Comparison of ENCODE assay signal across 9 mouse cellular contexts in the genomic region with DNA sequence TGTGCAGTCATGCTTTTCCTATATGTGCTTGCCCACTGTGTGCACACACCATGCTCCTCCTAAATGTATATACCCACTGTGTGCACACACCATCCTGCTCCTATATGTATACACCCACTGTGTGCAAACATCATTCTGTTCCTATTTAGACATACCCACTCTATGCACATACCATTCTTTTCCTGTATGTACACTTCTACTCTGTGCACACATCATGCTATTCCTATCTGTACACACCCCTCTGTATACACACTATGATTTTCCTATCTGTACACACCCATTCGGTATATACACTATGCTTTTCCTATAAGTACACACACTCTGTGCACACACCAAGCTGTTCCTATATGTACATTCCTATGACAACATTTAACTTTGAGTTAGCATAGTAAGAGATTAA.
DNase-seq lines count a peak whose midpoint lies in the region; ATAC-seq lines count a peak whose summit lies in the region.
"Had no signal": no experiment of that assay in that cellular context is flagged by ENCODE, and none has a peak within 500 bp of the region (broad histone marks: within the 10 kb centered on the region; RNA-seq: fewer than 3 reads in every experiment).

No protein-coding gene starts in this region.

- 95% methylated on average over 1 of the region's 1 CpGs for WGBS in kidney, embryonic 14.5 days
- WGBS in forebrain, embryonic 12.5 days: 90% methylated on average over 1 of the region's 1 CpGs
- WGBS in intestine, embryonic 16.5 days: 65% methylated on average over 1 of the region's 1 CpGs
- WGBS in midbrain, embryonic 16.5 days: 92% methylated on average over 1 of the region's 1 CpGs

- peak overlapping the region; percentile 70; the same call in 1 of the 2 replicates for H3K27ac ChIP-seq in kidney, embryonic 14.5 days (ENCODE audit: low read depth, low read length)
- H3K27ac ChIP-seq in forebrain, embryonic 12.5 days: peak overlapping the region; percentile 75; the same call in 1 of the 2 replicates
- no peak overlapping the region for H3K27ac ChIP-seq in intestine, embryonic 16.5 days (ENCODE audit: low read length)
- peak overlapping the region; percentile 64 for H3K27ac ChIP-seq in midbrain, embryonic 16.5 days (ENCODE audit: low read length)

- peak; percentile 52 for ATAC-seq in kidney, embryonic 14.5 days (ENCODE audit: low FRiP score, low TSS enrichment)
- peak; percentile 39; the same call in 1 of the 2 replicates for ATAC-seq in forebrain, embryonic 12.5 days (ENCODE audit: low FRiP score)
- peak; percentile 52 for ATAC-seq in intestine, embryonic 16.5 days
- peak; percentile 21; the same call in 1 of the 2 replicates for ATAC-seq in midbrain, embryonic 16.5 days

- intact Hi-C loops in left cerebral cortex, postnatal 14 days (cut with DNase I): loop anchor here (10.0 kb wide), 1 partner anchor 399 kb away; no protein-coding TSS in a partner anchor

- H3K4me2 ChIP-seq in kidney, embryonic 14.5 days (replicated peaks; ENCODE audit: low read depth, low read length): no peak overlapping the region
- H3K4me2 ChIP-seq in forebrain, embryonic 12.5 days: no peak overlapping the region
- H3K4me2 ChIP-seq in intestine, embryonic 16.5 days (ENCODE audit: low read depth, low read length): no peak overlapping the region
- H3K4me2 ChIP-seq in midbrain, embryonic 16.5 days (ENCODE audit: low read length): no peak overlapping the region

- no peak overlapping the region for H3K9ac ChIP-seq in kidney, embryonic 14.5 days (ENCODE audit: low read depth, low read length)
- no peak overlapping the region for H3K9ac ChIP-seq in forebrain, embryonic 12.5 days
- no peak overlapping the region for H3K9ac ChIP-seq in intestine, embryonic 16.5 days (ENCODE audit: low read depth, low read length)
- H3K9ac ChIP-seq in midbrain, embryonic 16.5 days (ENCODE audit: low read depth, low read length): no peak overlapping the region

- no peaks in the 10 kb centered on the region for H3K27me3 ChIP-seq in kidney, embryonic 14.5 days (ENCODE audit: control insufficient read depth, insufficient read depth, low read length)
- H3K27me3 ChIP-seq in forebrain, embryonic 12.5 days: no peaks in the 10 kb centered on the region
- H3K27me3 ChIP-seq in intestine, embryonic 16.5 days (replicated peaks; ENCODE audit: control insufficient read depth, insufficient read depth, low read length): no peaks in the 10 kb centered on the region
- no peaks in the 10 kb centered on the region for H3K27me3 ChIP-seq in midbrain, embryonic 16.5 days (ENCODE audit: control insufficient read depth, insufficient read depth, low read depth, low read length)

- DNase-seq in kidney, adult 18-20 months: no peak
- DNase-seq in cerebellum, adult 11-12 months: no peak
- no peak for DNase-seq in gastrocnemius, postnatal 10 days
- DNase-seq in left cerebral cortex, postnatal 14 days (ENCODE audit: low spot score in 2 of 2): no peak
- DNase-seq: adrenal gland, adult 2 months had no signal

- H3K9me3 ChIP-seq in kidney, embryonic 14.5 days (ENCODE audit: control insufficient read depth, low read length): no peaks in the 10 kb centered on the region
- H3K9me3 ChIP-seq in forebrain, embryonic 12.5 days: no peaks in the 10 kb centered on the region
- no peaks in the 10 kb centered on the region for H3K9me3 ChIP-seq in intestine, embryonic 16.5 days (ENCODE audit: control insufficient read depth, low read length)
- no peaks in the 10 kb centered on the region for H3K9me3 ChIP-seq in midbrain, embryonic 16.5 days (replicated peaks; ENCODE audit: control insufficient read depth, low read length, poor library complexity, severe bottlenecking)

- H3K36me3 ChIP-seq in kidney, embryonic 14.5 days (ENCODE audit: control insufficient read depth, insufficient read depth, low read length): no peaks in the 10 kb centered on the region
- H3K36me3 ChIP-seq in forebrain, embryonic 12.5 days (replicated peaks): peaks cover 6% of the 10 kb centered on the region; the same call in 1 of the 2 replicates
- no peaks in the 10 kb centered on the region for H3K36me3 ChIP-seq in intestine, embryonic 16.5 days (ENCODE audit: control insufficient read depth, insufficient read depth, low read length)
- no peaks in the 10 kb centered on the region for H3K36me3 ChIP-seq in midbrain, embryonic 16.5 days (ENCODE audit: control insufficient read depth, insufficient read depth, low read length)

- no peak overlapping the region for H3K4me3 ChIP-seq in kidney, embryonic 14.5 days (ENCODE audit: low read length)
- H3K4me3 ChIP-seq in forebrain, embryonic 12.5 days (replicated peaks): no peak overlapping the region
- H3K4me3 ChIP-seq in intestine, embryonic 16.5 days (ENCODE audit: low read length): no peak overlapping the region
- no peak overlapping the region for H3K4me3 ChIP-seq in midbrain, embryonic 16.5 days (ENCODE audit: low read depth, low read length)

- no peaks in the 10 kb centered on the region for H3K4me1 ChIP-seq in kidney, embryonic 14.5 days (ENCODE audit: control insufficient read depth, insufficient read depth, low read length)
- H3K4me1 ChIP-seq in forebrain, embryonic 12.5 days: peaks cover 24% of the 10 kb centered on the region
- peaks cover 8% of the 10 kb centered on the region; the same call in 1 of the 2 replicates for H3K4me1 ChIP-seq in intestine, embryonic 16.5 days (ENCODE audit: control insufficient read depth, insufficient read depth, low read length)
- H3K4me1 ChIP-seq in midbrain, embryonic 16.5 days (ENCODE audit: control insufficient read depth, insufficient read depth, low read length): peaks cover 19% of the 10 kb centered on the region
